Mouse (Mus musculus) neural tube, embryonic 13.5 days (tissue): ENCODE data around the gene Ebf1. TPM values are rescaled to one million over a fixed set of nuclear protein-coding genes. Genes with fewer than 3 reads are reported as not detected.

Experiments
- ATAC-seq: fragments of 200-750 bp; cut with Nextera tagmentation; 2 replicates; pipeline ENCODE4 v1.8.0; 2017; ENCODE audit warnings: low read depth, mild to moderate bottlenecking, moderate TSS enrichment, moderate library complexity
- H3K27ac ChIP-seq: fragments of 300-500 bp; sonication (generic); replicated peaks from 2 replicates; pipeline ENCODE4 v1.5.1; 2015; ENCODE audit warnings: moderate library complexity, mild to moderate bottlenecking, inconsistent platforms
- H3K27me3 ChIP-seq: fragments of 300-500 bp; sonication (generic); 2 replicates; pipeline ENCODE4 v1.6.1; 2015; ENCODE audit warnings: mild to moderate bottlenecking, inconsistent platforms
- H3K36me3 ChIP-seq: fragments of 300-500 bp; sonication (generic); 2 replicates; pipeline ENCODE4 v1.6.1; 2015; ENCODE audit warnings: mild to moderate bottlenecking, inconsistent platforms
- H3K4me1 ChIP-seq: fragments of 300-500 bp; sonication (generic); replicated peaks from 2 replicates; pipeline ENCODE4 v1.6.1; 2015; ENCODE audit warnings: inconsistent platforms
- H3K4me2 ChIP-seq: fragments of 300-500 bp; sonication (generic); 2 replicates; pipeline ENCODE4 v1.6.1; 2015; ENCODE audit warnings: inconsistent platforms, mild to moderate bottlenecking, moderate library complexity
- H3K4me3 ChIP-seq: fragments of 300-500 bp; sonication (generic); 2 replicates; pipeline ENCODE4 v1.5.1; 2015; ENCODE audit warnings: mild to moderate bottlenecking, inconsistent platforms
- H3K9ac ChIP-seq: fragments of 300-500 bp; sonication (generic); 2 replicates; pipeline ENCODE4 v1.6.1; 2015; ENCODE audit warnings: moderate library complexity, mild to moderate bottlenecking, inconsistent platforms
- H3K9me3 ChIP-seq: fragments of 300-500 bp; sonication (generic); 2 replicates; pipeline ENCODE4 v1.6.1; 2016; ENCODE audit warnings: inconsistent platforms
- WGBS: fragments of 180-500 bp; shearing (Covaris S2); methylation state at CpG from one replicate; pipeline ENCODE4 v1.1.7; 2015; 5-methylcytosine and 5-hydroxymethylcytosine counted together
- polyA plus RNA-seq: library from polyadenylated mRNA; unstranded; fragments of >200 nt; fragmentation: Nextera tagmentation; extraction: Ambion mirVana; gene quantifications from 2 replicates; pipeline ENCODE4 v1.2.1, GENCODE M21; 2015

The Ebf1 gene
- polyA plus RNA-seq, 1 experiment from 2014 or later = 184 TPM

GRCm38 (mm10) chr11:44731763-44732162 lies 114.6 kb downstream of the Ebf1 start:
- WGBS = 78% methylated on average over 2 of the region's 2 CpGs
- no peak for ATAC-seq
- H3K36me3 ChIP-seq = no peaks in the 10 kb centered on the region
- peaks cover 19% of the 10 kb centered on the region for H3K4me1 ChIP-seq
- H3K4me3 ChIP-seq = no peak overlapping the region
- no peak overlapping the region for H3K9ac ChIP-seq
- H3K27me3 ChIP-seq = no peaks in the 10 kb centered on the region
- H3K9me3 ChIP-seq = no peaks in the 10 kb centered on the region
- no peak overlapping the region for H3K27ac ChIP-seq
- no peak overlapping the region for H3K4me2 ChIP-seq

GRCm38 (mm10) chr11:44733276-44733675 lies 116.2 kb downstream of the Ebf1 start:
- Histone ChIP-seq H3K4me3 (no peak overlapping the region), H3K4me1 (peaks cover 20% of the 10 kb centered on the region), H3K27me3 (no peaks in the 10 kb centered on the region), H3K9me3 (no peaks in the 10 kb centered on the region), H3K4me2 (no peak overlapping the region), H3K9ac (no peak overlapping the region), H3K27ac (0 out of 2 replicates have a peak overlapping the region, but pooled peaks have one; percentile 46), H3K36me3 (no peaks in the 10 kb centered on the region)
- ATAC-seq = no peak; the same call in 1 of the 2 replicates
- WGBS = 43% methylated on average over 2 of the region's 2 CpGs

DNA sequence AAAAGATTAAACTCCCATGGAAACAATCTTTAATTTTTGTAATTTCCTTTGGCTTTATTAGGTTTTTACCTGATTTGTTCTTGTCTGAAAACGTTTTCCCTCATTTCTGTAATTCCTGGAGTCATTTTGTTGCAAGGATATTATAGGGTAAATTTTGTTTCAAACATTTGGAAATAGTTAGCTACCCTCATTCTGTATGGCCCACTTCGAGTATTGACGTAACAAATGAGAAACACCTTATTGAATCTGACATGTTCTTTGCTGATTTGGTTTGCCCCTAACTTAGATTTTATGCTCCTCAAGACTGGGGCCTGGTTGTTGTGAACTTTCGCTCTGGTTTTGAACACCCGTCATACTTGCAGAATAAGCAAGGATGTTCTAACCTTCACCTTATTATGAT lies 120.9 kb downstream of the Ebf1 start:
- H3K36me3 ChIP-seq = no peaks in the 10 kb centered on the region
- peaks cover 50% of the 10 kb centered on the region for H3K4me1 ChIP-seq
- no peak overlapping the region for H3K9ac ChIP-seq
- no peak overlapping the region for H3K4me2 ChIP-seq
- H3K27me3 ChIP-seq = no peaks in the 10 kb centered on the region
- H3K4me3 ChIP-seq = no peak overlapping the region
- no peak overlapping the region; the same call in 1 of the 2 replicates for H3K27ac ChIP-seq
- WGBS = 88% methylated on average over 5 of the region's 5 CpGs
- H3K9me3 ChIP-seq = no peaks in the 10 kb centered on the region
- ATAC-seq = no peak

GRCm38 (mm10) chr11:44738820-44739219 lies 121.7 kb downstream of the Ebf1 start:
- peak; percentile 45; the same call in 1 of the 2 replicates for ATAC-seq
- H3K36me3 ChIP-seq = no peaks in the 10 kb centered on the region
- H3K9ac ChIP-seq = no peak overlapping the region
- no peak overlapping the region for H3K4me3 ChIP-seq
- peak overlapping the region; percentile 68 for H3K27ac ChIP-seq
- no peaks in the 10 kb centered on the region for H3K27me3 ChIP-seq
- H3K4me1 ChIP-seq = peaks cover 52% of the 10 kb centered on the region
- 35% methylated on average over 10 of the region's 10 CpGs for WGBS
- H3K9me3 ChIP-seq = no peaks in the 10 kb centered on the region
- H3K4me2 ChIP-seq = 0 out of 2 replicates have a peak overlapping the region, but pooled peaks have one; percentile 4

GRCm38 (mm10) chr11:44740278-44741041 lies 123.3 kb downstream of the Ebf1 start:
- no peaks in the 10 kb centered on the region for H3K36me3 ChIP-seq
- no peaks in the 10 kb centered on the region for H3K9me3 ChIP-seq
- H3K4me1 ChIP-seq = peaks cover 68% of the 10 kb centered on the region
- H3K27me3 ChIP-seq = no peaks in the 10 kb centered on the region
- peak overlapping the region; percentile 58 for H3K9ac ChIP-seq
- H3K27ac ChIP-seq = peak overlapping the region; percentile 82
- 17% methylated on average over 6 of the region's 6 CpGs for WGBS
- ATAC-seq = peak; percentile 60
- H3K4me2 ChIP-seq = peak overlapping the region; percentile 37
- H3K4me3 ChIP-seq = no peak overlapping the region

- H3K36me3 ChIP-seq = no peaks in the 10 kb centered on the region
- ATAC-seq = no peak
- no peak overlapping the region for H3K4me3 ChIP-seq
- peak overlapping the region; percentile 37 for H3K4me2 ChIP-seq
- WGBS = 29% methylated on average over 20 of the region's 20 CpGs
- peak overlapping the region; percentile 58 for H3K9ac ChIP-seq
- no peaks in the 10 kb centered on the region for H3K27me3 ChIP-seq
- no peaks in the 10 kb centered on the region for H3K9me3 ChIP-seq
- H3K4me1 ChIP-seq = peaks cover 69% of the 10 kb centered on the region
- peak overlapping the region; percentile 82 for H3K27ac ChIP-seq
Observed at GRCm38 (mm10) chr11:44741042-44741491, 124.0 kb downstream of the Ebf1 start.

GRCm38 (mm10) chr11:44744446-44744845 lies 127.3 kb downstream of the Ebf1 start:
- WGBS = 50% methylated on average over 7 of the region's 7 CpGs
- Histone ChIP-seq H3K27me3 (no peaks in the 10 kb centered on the region), H3K36me3 (no peaks in the 10 kb centered on the region), H3K27ac (peak overlapping the region; percentile 68), H3K4me1 (peaks cover 78% of the 10 kb centered on the region), H3K9me3 (no peaks in the 10 kb centered on the region), H3K4me2 (no peak overlapping the region), H3K9ac (no peak overlapping the region), H3K4me3 (no peak overlapping the region)
- no peak for ATAC-seq

DNA sequence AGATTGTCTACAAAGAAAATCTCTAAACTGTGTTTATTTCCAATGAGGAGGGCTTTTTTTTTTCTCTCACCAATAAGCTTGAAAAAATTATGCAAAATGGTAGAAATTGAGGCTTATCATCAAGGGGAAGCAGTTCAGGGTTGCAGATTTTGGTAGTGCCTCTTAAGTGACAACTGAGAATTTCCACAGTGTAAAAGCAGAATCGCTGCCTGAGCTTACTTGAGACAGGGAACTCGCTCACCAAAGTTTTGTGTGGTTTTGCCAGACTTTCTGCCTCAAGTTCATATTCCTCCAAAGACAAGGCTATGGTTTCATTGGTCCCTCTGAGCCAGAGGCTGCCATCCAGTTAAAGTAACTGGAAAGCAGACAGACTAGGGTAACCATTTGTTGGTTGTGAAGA lies 128.8 kb downstream of the Ebf1 start:
- WGBS = 89% methylated on average over 2 of the region's 2 CpGs
- H3K27ac ChIP-seq = no peak overlapping the region; the same call in 1 of the 2 replicates
- H3K27me3 ChIP-seq = no peaks in the 10 kb centered on the region
- ATAC-seq = no peak
- no peak overlapping the region for H3K4me2 ChIP-seq
- no peaks in the 10 kb centered on the region for H3K36me3 ChIP-seq
- H3K9me3 ChIP-seq = no peaks in the 10 kb centered on the region
- peaks cover 78% of the 10 kb centered on the region for H3K4me1 ChIP-seq
- no peak overlapping the region for H3K4me3 ChIP-seq
- H3K9ac ChIP-seq = no peak overlapping the region

GRCm38 (mm10) chr11:44746731-44747130 lies 129.6 kb downstream of the Ebf1 start:
- ATAC-seq = no peak
- 0 out of 2 replicates have a peak overlapping the region, but pooled peaks have one; percentile 14 for H3K27ac ChIP-seq
- no peak overlapping the region for H3K9ac ChIP-seq

DNA sequence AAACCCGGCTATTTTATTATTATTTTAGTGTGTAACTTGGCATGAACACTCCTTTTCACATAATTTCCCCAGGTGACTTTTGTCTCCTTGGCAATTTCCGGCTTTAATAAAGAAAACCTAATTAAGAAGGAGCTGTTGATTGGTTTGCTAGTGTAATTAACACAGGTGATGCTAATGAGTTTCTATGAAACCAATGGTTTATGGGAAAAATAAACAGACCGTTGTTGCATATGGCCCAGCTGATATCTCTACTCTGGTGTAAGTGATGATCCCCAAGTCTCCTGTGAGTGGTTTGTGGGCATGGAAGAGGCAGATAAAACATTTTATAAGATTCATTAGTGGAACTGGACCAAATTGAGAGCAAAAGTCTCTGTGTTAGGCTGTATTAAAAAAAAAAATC lies 132.2 kb downstream of the Ebf1 start:
- no peak overlapping the region for H3K9ac ChIP-seq
- no peaks in the 10 kb centered on the region for H3K9me3 ChIP-seq
- no peak overlapping the region for H3K4me2 ChIP-seq
- H3K27me3 ChIP-seq = no peaks in the 10 kb centered on the region
- WGBS = 48% methylated on average over 3 of the region's 3 CpGs
- no peaks in the 10 kb centered on the region for H3K36me3 ChIP-seq
- no peak overlapping the region for H3K4me3 ChIP-seq
- H3K27ac ChIP-seq = 0 out of 2 replicates have a peak overlapping the region, but pooled peaks have one; percentile 78
- peaks cover 51% of the 10 kb centered on the region for H3K4me1 ChIP-seq
- ATAC-seq = peak; percentile 74; the same call in 1 of the 2 replicates

More at GRCm38 (mm10) chr11:44746731-44747130, 129.6 kb downstream of the Ebf1 start:
- Histone ChIP-seq H3K4me1 (peaks cover 72% of the 10 kb centered on the region), H3K4me3 (no peak overlapping the region), H3K9me3 (no peaks in the 10 kb centered on the region), H3K4me2 (no peak overlapping the region), H3K27me3 (no peaks in the 10 kb centered on the region), H3K36me3 (no peaks in the 10 kb centered on the region)
- WGBS = 17% methylated on average over 3 of the region's 3 CpGs

- 82% methylated on average over 4 of the region's 4 CpGs for WGBS
- no peak overlapping the region for H3K4me3 ChIP-seq
- H3K27me3 ChIP-seq = no peaks in the 10 kb centered on the region
- H3K9ac ChIP-seq = no peak overlapping the region
- peaks cover 20% of the 10 kb centered on the region for H3K4me1 ChIP-seq
- H3K27ac ChIP-seq = no peak overlapping the region
- no peaks in the 10 kb centered on the region for H3K36me3 ChIP-seq
- no peak overlapping the region for H3K4me2 ChIP-seq
- H3K9me3 ChIP-seq = no peaks in the 10 kb centered on the region
- ATAC-seq = no peak
Observed at GRCm38 (mm10) chr11:44754336-44754735, 137.2 kb downstream of the Ebf1 start.

- ATAC-seq = no peak
- no peak overlapping the region for H3K9ac ChIP-seq
- H3K9me3 ChIP-seq = no peaks in the 10 kb centered on the region
- H3K27me3 ChIP-seq = no peaks in the 10 kb centered on the region
- H3K36me3 ChIP-seq = no peaks in the 10 kb centered on the region
- H3K4me1 ChIP-seq = peaks cover 10% of the 10 kb centered on the region
- H3K4me3 ChIP-seq = no peak overlapping the region
- WGBS = 88% methylated on average over 7 of the region's 7 CpGs
- no peak overlapping the region for H3K27ac ChIP-seq
- no peak overlapping the region for H3K4me2 ChIP-seq
Observed at GRCm38 (mm10) chr11:44756321-44756720, 139.2 kb downstream of the Ebf1 start.
